Mouse (Mus musculus): Measurements from ENCODE around the gene Plce1. TPM values are rescaled to one million over a fixed set of nuclear protein-coding genes. Genes with fewer than 3 reads are reported as not detected.

Gene Plce1
- polyA plus RNA-seq, 1 experiment = not detected

DNA sequence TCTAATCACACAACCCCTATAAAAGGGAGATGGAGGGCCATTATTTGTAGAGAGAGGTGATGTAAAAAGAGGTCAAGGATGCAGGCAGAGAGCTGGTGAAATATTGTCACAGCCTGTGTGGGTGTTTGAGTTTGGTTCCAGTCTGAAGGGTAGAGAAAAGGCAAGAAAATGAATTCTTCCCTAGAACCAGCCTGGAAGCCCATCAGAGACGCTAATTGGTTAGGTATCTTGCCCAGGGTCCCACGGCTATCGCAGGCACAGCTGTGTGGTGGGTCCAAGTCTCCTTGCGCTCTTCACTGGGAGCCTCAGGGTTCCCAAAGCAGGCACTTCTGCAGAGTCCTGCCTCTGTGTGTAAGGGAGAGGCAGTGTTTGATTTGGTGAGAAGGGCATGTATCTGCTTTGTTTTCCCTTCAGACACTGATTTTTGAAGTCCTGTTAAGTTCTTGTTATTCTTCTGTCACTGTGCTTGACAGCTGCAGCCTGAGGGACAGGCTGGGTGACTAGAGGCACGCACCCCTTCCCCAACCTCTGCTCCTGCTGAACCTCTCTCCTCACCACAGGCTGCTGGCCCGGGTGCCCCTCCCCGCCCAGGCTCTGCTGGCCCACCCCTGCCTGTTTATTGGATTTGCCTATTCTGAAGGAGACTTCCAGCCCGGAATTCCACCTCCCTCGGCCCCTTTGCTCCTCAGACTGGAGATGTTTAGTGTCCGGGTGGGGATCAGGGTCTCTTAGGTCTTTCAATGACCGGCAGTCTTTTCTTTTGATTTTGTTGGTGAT, 5.1 kb downstream of the Plce1 start:
- Histone ChIP-seq H3K4me1 (ENCODE audit: control insufficient read depth) (no peaks in the 10 kb centered on the region), H3K27me3 (ENCODE audit: control insufficient read depth) (peaks cover 26% of the 10 kb centered on the region), H3K36me3 (ENCODE audit: control insufficient read depth) (no peaks in the 10 kb centered on the region), H3K4me3 (replicated peaks) (no peak overlapping the region), H3K9me3 (ENCODE audit: control insufficient read depth, low read length) (0 out of 2 replicates have a peak, but pooled peaks cover 4% of the 10 kb centered on the region)
- TF ChIP-seq GATA1 (IDR thresholded peaks at IDR 0.05; ENCODE audit: low read length) = no peak
- TF ChIP-seq TAL1 (IDR thresholded peaks at IDR 0.05; ENCODE audit: low read length) = no peak

DNA sequence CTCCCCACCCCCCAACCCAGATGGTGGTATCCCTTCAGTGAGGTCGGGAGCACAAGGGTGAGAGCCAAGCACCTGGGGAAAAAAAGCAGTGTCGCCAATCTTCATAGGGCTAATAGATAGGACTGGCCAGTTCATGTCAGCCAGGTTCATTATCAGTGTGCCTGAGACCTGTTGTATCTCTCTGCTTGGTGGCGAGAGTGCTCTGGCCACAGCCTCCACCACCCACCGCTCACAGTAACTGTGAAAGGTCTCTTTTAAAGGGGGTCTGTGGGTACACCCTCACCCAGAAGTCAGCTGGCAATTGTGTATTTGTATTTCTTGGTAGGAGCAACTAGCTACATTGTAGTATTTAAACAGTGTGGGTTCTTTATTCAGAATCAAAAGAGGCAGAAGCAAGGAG, 6.6 kb downstream of the Plce1 start:
- H3K9me3 ChIP-seq (ENCODE audit: control insufficient read depth, low read length) = 0 out of 2 replicates have a peak, but pooled peaks cover 4% of the 10 kb centered on the region
- TF ChIP-seq GATA1 (IDR thresholded peaks at IDR 0.05; ENCODE audit: low read length) (no peak), TAL1 (IDR thresholded peaks at IDR 0.05; ENCODE audit: low read length) (no peak)

DNA sequence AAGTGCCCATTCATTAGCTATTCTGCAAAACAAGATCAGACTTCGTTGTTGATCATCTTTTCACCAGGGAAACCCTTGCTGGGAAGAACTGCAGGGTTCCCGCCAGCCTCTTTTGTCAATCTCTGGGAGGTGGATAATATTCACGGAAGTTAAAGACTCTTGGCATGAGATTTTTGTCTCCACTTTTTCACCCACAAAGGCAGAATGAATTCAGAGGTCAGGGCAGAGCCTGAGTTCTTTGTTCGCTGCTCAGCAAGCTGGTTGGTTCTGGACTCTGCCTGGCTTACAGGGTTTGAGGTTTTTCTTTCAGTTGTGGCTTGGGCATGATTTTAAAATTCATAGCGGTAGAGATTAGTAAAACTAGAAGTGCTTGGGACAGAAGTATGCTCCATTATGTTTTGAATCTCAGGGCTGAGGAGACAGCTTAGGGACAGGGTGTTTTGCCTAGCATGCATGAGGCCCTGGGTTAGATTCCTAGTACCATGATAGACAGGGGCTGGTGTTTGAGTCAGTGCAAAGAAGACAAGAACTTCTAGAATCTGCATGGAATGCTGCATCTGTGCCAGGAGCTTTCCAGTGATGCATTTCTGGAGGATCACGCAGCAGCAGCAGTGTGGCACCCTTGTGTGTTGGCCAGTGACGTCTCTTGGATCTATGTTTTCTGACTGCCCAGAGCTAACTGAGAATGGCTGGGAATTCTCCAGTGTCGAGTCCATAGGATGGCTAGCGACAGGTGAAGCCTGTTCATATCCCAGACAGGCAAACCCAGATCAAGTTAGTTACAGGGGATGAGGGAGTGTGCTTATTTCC, 7.4 kb downstream of the Plce1 start:
- H3K27me3 ChIP-seq (ENCODE audit: control insufficient read depth) = peaks cover 3% of the 10 kb centered on the region
- no peak for TF ChIP-seq TAL1 (IDR thresholded peaks at IDR 0.05; ENCODE audit: low read length)
- no peak for TF ChIP-seq GATA1 (IDR thresholded peaks at IDR 0.05; ENCODE audit: low read length)
- no peaks in the 10 kb centered on the region for H3K4me1 ChIP-seq (ENCODE audit: control insufficient read depth)
- 0 out of 2 replicates have a peak, but pooled peaks cover 4% of the 10 kb centered on the region for H3K9me3 ChIP-seq (ENCODE audit: control insufficient read depth, low read length)
- no peak overlapping the region for H3K4me3 ChIP-seq (replicated peaks)
- no peaks in the 10 kb centered on the region for H3K36me3 ChIP-seq (ENCODE audit: control insufficient read depth)

More for the DNA sequence above, 6.6 kb downstream of the Plce1 start:
- Histone ChIP-seq H3K4me1 (ENCODE audit: control insufficient read depth) (no peaks in the 10 kb centered on the region), H3K36me3 (ENCODE audit: control insufficient read depth) (no peaks in the 10 kb centered on the region), H3K4me3 (replicated peaks) (no peak overlapping the region), H3K27me3 (ENCODE audit: control insufficient read depth) (peaks cover 11% of the 10 kb centered on the region)

DNA sequence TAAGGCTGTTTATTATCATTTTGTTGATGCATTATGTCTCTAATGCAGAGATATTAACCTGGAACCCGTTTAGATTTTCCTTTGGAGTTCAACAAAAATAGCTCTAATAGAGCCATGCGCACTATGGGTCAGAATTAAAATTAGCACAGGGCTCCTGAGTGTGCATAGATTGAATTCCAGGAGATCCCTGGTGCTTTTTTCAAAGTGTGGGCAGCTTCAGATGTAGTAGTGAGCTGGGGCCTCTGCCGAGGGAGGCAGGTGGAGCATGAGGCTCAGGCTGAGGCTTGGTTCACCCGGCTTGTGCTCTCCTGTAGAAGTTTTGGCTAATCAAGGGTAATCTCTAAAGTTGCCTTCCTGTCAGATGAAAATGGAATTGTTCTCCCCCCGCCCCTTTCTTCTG, 17.3 kb downstream of the Plce1 start:
- TF ChIP-seq GATA1 (IDR thresholded peaks at IDR 0.05; ENCODE audit: low read length) (no peak), TAL1 (IDR thresholded peaks at IDR 0.05; ENCODE audit: low read length) (no peak)
- Histone ChIP-seq H3K4me3 (replicated peaks) (no peak overlapping the region), H3K36me3 (ENCODE audit: control insufficient read depth) (no peaks in the 10 kb centered on the region), H3K9me3 (ENCODE audit: control insufficient read depth, low read length) (no peaks in the 10 kb centered on the region; the same call in 1 of the 2 replicates), H3K27me3 (ENCODE audit: control insufficient read depth) (no peaks in the 10 kb centered on the region), H3K4me1 (ENCODE audit: control insufficient read depth) (no peaks in the 10 kb centered on the region)

DNA sequence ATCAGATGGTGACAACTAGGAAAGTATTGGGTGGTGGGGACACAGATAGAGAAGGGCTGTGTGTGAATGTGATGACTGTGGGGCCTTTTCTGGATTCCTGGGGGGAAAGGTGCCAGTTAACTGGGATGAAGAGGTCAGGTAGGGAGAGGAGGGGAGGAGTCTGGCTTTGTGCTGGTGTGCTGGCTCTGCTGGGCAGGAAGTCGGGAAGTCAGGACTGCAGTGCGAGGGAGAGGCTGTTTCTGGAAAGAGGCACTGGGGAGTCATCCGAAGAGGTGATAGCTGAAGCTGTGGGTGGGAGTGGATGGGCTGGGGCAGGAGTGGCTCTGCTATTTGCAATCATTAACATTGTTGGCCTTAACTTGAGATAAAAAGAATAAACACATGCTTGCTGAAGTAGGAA, 23.7 kb downstream of the Plce1 start:
- Histone ChIP-seq H3K4me1 (ENCODE audit: control insufficient read depth) (no peaks in the 10 kb centered on the region), H3K4me3 (replicated peaks) (no peak overlapping the region), H3K9me3 (ENCODE audit: control insufficient read depth, low read length) (peaks cover 3% of the 10 kb centered on the region; the same call in 1 of the 2 replicates), H3K36me3 (ENCODE audit: control insufficient read depth) (no peaks in the 10 kb centered on the region), H3K27me3 (ENCODE audit: control insufficient read depth) (no peaks in the 10 kb centered on the region)
- no peak for TF ChIP-seq GATA1 (IDR thresholded peaks at IDR 0.05; ENCODE audit: low read length)
- no peak for TF ChIP-seq TAL1 (IDR thresholded peaks at IDR 0.05; ENCODE audit: low read length)

DNA sequence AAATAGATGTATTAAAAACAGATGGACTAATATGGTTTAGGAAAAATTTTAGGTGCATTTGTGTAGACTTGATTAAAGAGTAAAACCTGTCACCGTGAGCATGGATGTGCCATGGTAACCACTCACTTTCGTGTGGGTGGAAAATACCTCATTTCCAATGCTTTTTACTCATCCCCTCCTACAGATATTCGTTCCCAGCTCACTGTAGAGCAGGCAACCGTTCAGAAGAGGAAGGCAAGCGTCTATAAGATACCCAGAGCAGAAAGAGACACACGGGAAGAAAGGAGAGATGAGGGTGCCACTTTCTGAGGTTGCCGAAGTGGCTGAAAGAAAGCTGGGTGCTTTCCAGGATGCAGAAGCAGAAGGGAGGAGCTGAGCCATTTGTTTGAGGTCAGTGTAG, 25.2 kb downstream of the Plce1 start:
- no peaks in the 10 kb centered on the region for H3K4me1 ChIP-seq (ENCODE audit: control insufficient read depth)
- TF ChIP-seq TAL1 (IDR thresholded peaks at IDR 0.05; ENCODE audit: low read length) (no peak), GATA1 (IDR thresholded peaks at IDR 0.05; ENCODE audit: low read length) (no peak)
- H3K9me3 ChIP-seq (ENCODE audit: control insufficient read depth, low read length) = peaks cover 3% of the 10 kb centered on the region; the same call in 1 of the 2 replicates
- no peaks in the 10 kb centered on the region for H3K27me3 ChIP-seq (ENCODE audit: control insufficient read depth)
- H3K36me3 ChIP-seq (ENCODE audit: control insufficient read depth) = no peaks in the 10 kb centered on the region
- no peak overlapping the region for H3K4me3 ChIP-seq (replicated peaks)

DNA sequence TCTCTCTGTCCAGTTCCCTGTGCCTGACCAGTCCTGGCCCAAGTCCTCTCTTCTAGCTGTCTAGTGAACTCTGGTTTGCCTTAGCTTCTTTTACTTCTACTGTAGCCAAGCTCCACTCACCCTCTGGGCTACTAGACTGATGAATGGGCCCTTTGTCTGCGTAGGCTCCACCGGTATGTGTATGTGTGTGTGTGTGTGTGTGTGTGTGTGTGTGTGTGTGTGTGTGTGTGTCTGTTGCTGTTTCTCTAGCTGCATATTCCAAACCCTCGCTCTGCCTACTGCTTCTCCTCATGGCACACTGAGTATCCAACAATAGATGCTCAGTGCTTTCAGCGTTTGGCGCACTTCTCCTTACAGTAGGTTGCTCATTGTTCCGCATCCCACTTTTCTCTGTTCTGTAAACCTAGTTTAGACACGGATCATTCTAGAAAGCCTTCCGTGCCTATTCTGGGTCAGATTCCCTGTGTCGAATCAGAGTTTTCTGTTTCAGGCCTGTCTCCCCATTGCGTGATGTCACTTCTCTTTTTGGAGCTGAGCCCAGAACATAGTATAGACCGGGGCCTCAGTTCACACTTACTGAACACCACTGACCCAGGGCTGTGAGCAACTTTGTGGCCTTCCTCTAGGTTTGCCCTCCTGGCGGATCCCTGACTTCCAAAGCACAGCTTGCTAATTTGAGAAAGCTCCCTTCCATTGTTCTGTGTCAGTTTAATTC, 26.5 kb downstream of the Plce1 start:
- no peak overlapping the region for H3K4me3 ChIP-seq (replicated peaks)
- TF ChIP-seq GATA1 (IDR thresholded peaks at IDR 0.05; ENCODE audit: low read length) (no peak), TAL1 (IDR thresholded peaks at IDR 0.05; ENCODE audit: low read length) (no peak)
- no peaks in the 10 kb centered on the region for H3K27me3 ChIP-seq (ENCODE audit: control insufficient read depth)
- peaks cover 3% of the 10 kb centered on the region; the same call in 1 of the 2 replicates for H3K9me3 ChIP-seq (ENCODE audit: control insufficient read depth, low read length)
- no peaks in the 10 kb centered on the region for H3K36me3 ChIP-seq (ENCODE audit: control insufficient read depth)
- no peaks in the 10 kb centered on the region for H3K4me1 ChIP-seq (ENCODE audit: control insufficient read depth)

DNA sequence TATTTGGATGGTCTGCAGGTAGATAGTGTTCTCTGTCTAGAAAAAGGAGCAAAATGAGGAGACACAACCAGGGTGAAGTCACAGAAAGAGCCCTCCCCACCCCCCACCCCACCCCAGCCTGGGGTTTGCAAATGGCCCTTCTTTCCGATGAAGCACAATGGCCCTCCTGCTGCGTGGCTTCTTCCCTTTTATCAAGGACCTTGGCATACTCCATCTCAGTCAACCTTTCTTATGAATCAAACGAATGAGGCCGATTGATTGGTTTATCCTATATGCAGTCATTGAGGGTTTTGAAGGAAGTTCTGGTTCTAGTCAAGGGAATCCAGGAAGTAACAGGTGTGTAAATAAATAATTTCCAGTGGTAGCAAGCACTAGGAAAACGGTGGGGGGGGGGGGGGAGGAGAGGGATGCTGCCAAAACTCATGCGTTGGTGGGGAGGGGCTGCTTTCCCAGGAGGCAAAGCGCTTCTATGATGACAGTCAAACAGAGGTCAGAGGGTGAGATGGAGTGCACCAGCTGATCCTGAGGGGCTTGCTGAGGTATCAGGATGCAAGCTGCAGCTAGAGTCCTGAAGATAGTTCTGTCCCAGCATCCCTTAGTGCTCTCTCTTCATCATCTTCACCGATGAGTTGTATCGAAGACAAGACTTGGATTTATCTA, 27.2 kb downstream of the Plce1 start:
- H3K4me3 ChIP-seq (replicated peaks) = no peak overlapping the region
- TF ChIP-seq TAL1 (IDR thresholded peaks at IDR 0.05; ENCODE audit: low read length) (no peak), GATA1 (IDR thresholded peaks at IDR 0.05; ENCODE audit: low read length) (no peak)

More for the DNA sequence above, 27.2 kb downstream of the Plce1 start:
- no peaks in the 10 kb centered on the region for H3K36me3 ChIP-seq (ENCODE audit: control insufficient read depth)
- H3K27me3 ChIP-seq (ENCODE audit: control insufficient read depth) = no peaks in the 10 kb centered on the region
- no peaks in the 10 kb centered on the region for H3K4me1 ChIP-seq (ENCODE audit: control insufficient read depth)
- peaks cover 3% of the 10 kb centered on the region; the same call in 1 of the 2 replicates for H3K9me3 ChIP-seq (ENCODE audit: control insufficient read depth, low read length)
